Mouse (Mus musculus): Measurements from ENCODE around the gene Tspan32. TPM values are rescaled to one million over a fixed set of nuclear protein-coding genes. Genes with fewer than 3 reads are reported as not detected.

Tspan32 gene
- total RNA-seq, 2 experiments from 2014 or later: 47.7 to 69.6 TPM

DNA sequence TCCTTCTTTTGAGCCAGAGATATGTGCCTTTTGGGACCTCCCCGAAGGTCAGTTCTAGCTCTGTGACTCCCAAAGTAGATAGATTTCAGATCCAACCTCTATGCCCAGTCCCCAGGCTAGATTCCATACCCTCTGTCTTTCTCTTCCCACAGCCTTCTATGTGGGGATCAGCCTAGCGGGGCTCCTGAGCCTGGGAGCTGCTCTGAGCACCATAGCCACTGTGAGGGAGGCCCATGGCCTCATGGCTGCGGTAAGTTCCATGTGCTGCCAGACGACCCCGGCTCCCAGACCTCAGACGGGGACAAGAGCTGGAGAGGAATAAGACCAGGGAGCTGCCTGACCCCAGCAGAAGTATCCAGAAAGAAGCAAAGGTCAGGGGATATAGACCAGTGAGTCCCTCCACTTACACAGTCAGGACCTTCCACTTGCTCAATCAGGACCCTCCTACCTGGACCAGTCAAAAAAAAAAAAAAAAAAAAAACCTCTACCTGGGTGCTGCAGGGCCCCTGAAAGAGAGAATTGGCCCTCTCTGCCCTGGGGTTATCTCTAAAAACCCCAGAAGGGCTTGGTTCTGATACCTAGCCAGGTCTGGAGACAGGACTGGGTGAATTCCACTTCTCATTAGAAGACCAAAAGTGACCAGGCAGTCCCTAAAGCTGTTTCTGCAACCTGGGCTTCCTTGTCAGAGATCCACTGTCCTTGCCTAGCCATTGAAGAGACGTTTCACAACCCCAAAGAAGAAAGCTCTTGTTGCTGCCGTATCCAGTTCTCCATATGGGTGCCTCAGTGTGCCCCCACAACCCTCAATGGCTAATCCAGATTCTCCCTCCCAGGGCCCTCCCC lies 2.1 kb downstream of the Tspan32 start:
- ATAC-seq (replicated peaks; ENCODE audit: low FRiP score, poor library complexity, severe bottlenecking): no peak

DNA sequence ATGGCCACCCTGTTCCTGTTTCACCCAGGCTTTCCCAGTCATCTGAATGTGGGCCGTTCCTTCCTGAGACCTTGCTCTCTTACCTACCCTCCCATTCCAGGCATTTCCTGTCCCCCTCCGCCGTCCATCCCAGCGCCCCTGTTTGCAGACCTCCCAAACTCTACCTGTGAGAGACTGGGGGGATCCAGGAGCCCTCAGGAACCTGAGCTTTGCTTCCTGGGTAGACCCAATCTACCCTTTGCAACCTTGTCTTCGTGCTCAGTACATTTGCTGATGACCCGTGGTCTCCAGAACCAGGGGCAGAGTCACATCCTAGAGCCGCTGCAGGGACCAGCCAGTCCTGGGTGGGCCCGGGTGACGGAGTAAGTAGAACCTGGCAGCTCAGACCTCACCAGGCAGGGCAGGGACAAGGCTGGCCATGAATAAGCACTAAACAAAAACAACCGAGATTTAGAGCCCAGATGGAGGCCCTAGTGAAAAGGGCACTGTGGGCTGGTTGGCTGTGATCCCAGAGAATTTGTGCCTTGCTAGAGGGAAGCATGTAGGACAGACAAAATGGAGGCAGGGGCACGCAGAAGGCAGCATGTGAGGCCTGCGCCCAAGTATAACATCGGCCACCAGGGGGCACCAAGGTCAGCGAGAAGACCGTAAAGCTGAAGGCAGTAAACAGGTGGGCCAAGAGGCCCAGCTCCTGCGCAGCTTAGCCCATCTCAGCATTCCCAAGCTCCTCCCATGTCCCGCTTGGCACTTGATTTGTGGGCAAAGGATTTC lies 2.9 kb downstream of the Tspan32 start:
- ATAC-seq (replicated peaks; ENCODE audit: low FRiP score, poor library complexity, severe bottlenecking): peak; percentile 57

DNA sequence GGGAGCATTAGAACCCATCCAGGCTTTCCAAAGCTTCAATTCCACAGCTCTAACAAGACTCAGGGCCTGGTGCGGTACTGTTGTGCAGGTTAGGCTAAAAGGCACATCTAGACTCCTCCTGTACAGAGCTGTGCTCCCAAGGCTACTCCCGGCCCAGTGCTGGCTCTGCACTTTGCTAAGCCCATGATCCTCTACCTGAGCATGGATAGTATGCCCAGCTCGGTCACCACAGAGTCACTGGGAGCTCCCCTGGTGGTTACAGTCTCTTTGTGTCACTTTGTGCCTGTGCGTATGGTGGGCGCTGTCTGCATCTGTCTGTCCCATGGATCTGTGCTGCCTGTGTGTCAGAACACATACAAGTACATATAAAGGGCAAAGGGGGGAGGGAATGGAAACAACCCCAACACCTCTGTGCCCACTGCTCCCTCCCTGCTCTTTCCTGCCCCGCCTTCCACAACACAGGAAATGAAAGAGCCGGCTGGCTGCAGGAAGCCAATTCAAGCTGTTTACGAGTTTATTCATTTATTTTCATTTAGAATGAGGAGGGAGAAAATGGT lies 3.6 kb downstream of the Tspan32 start:
- ATAC-seq (replicated peaks; ENCODE audit: low FRiP score, poor library complexity, severe bottlenecking): 0 out of 2 replicates have a peak, but pooled peaks have one; percentile 0

DNA sequence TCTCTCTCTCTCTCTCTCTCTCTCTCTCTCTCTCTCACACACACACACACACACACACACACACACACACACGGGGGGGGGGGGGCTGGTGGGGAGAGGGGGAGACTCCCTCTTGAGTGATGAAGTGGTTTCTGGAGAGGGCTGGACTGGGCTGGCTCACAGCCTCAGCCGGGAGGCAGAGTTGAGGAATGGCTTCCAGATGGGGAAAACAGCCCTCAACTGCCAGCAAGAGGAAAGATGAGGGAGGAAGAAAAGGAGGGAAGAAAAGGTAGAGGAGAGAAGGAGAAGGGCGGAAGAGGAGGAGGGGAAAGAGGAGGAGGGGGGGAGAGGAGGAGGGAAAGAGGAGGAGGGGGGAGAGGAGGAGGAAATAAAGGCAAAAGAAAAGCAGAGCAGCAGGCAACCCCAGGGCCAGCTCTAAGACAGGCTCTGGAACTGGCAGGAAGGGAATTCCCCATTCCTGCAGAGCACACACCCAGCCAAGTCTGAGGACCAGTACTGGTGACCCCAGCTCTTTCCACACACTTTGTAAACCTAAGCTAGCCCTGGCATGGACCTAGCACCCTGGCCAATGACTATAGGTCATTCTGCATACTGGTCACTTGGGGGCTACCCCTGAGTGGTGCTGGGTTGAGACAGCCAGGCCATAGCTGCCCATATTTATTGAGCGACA lies 4.3 kb downstream of the Tspan32 start:
- no peak for ATAC-seq (replicated peaks; ENCODE audit: low FRiP score, poor library complexity, severe bottlenecking)

DNA sequence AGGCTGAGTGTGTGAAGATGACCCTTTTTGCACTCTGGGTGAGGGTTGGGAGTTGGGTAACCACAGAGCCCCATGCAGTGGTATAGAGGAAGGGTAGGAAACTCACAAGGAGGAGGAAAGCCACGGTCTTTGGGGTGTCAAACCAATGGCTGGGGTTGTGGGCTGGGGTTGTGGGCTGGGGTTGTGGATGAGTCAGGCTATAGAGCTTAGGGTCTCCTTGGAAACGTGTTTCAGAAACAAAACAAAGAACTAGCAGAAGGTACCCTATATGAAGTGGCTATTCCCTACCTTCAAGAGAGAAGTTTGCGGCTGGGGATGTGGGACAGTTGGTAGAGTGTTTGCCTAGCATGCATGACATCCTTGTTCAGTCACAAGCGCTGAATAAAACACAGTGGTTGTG lies 5.2 kb downstream of the Tspan32 start:
- ATAC-seq (replicated peaks; ENCODE audit: low FRiP score, poor library complexity, severe bottlenecking): no peak

DNA sequence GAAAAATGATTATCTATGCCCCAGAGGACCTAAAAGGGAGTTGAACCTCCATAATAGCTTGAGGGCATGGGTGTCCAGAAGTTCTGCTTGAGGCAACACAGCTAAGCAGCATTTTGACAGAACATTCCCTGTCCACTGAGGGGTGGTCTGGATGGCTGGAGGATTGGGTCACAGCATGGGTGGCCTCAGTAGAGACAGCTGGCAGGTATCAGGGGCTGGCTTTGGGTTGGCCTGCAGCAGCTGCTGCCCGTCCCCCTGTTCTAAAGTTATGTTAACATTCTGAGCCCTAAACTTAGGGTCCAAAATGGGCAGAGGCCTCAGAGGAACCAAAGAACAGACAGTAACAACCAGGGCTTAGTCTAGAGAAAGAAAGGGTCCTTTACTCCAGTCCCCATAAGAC lies 6.4 kb downstream of the Tspan32 start:
- no peak for ATAC-seq (replicated peaks; ENCODE audit: low FRiP score, poor library complexity, severe bottlenecking)

DNA sequence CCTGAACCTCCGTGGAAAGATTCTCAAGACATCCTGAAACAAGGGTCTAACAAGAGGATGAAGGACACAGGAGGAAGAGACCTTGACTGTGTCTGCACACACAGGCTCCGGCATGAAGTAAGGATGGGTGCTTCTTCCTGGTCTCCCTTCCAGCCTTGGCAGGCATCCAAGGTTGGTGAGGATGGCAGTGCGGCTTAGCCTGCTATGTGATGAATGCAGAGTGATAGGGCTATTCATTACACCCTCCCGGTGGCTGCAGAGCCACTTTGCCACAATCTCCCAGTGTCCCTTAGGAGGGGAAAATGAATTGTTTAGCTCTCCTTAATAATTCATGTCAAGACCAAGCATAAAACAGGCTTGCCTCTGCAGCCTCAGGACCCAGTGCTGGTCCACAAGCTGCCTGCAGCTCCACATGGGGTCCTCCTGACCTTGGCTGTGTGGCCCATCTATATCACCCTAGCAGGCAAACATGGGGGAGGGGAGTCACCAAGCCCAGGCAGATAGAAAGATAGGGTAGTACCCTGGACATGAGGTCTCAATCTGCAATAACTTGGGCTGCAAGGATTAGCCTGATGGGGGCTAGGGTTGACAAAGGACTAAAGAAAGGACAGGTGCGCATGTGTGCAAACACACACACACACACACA lies 7.5 kb downstream of the Tspan32 start:
- ATAC-seq (replicated peaks; ENCODE audit: low FRiP score, poor library complexity, severe bottlenecking): no peak

DNA sequence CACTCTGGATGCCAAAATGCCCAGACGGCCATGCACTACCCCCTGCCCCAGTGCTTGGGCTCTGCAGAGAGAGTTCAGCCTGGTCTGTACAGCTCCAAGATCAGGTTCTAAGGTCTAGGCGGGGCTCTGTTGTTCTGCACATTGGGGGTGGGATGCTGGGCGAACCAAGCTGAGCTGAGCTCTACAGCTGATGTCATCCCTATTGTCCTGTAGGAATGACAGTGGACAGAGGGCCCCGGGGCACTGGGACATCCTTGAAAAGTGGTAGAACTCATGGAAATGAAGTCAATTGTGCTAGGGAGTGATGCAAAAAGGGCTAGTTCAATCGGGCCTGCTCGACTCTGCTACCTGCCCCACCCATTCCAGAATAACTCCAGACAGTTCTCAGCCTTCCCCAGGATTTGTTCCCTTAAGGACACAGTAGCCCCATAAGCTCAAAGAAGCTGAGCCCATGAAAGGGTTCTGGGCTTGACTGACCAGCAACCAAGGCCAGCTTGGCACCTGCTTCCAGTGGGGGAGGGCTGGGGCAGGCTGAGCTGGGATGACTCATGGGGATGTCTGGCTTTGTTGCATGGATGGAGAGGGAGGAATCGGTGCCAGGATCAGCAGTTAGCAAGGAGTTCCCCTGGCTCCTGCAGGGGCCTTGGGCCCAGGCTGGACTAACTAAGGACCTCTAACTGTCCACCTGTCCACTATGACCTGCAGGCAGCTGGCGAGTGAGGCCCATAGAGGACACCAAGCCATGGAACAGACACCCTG lies 8.8 kb downstream of the Tspan32 start:
- ATAC-seq (replicated peaks; ENCODE audit: low FRiP score, poor library complexity, severe bottlenecking): no peak

DNA sequence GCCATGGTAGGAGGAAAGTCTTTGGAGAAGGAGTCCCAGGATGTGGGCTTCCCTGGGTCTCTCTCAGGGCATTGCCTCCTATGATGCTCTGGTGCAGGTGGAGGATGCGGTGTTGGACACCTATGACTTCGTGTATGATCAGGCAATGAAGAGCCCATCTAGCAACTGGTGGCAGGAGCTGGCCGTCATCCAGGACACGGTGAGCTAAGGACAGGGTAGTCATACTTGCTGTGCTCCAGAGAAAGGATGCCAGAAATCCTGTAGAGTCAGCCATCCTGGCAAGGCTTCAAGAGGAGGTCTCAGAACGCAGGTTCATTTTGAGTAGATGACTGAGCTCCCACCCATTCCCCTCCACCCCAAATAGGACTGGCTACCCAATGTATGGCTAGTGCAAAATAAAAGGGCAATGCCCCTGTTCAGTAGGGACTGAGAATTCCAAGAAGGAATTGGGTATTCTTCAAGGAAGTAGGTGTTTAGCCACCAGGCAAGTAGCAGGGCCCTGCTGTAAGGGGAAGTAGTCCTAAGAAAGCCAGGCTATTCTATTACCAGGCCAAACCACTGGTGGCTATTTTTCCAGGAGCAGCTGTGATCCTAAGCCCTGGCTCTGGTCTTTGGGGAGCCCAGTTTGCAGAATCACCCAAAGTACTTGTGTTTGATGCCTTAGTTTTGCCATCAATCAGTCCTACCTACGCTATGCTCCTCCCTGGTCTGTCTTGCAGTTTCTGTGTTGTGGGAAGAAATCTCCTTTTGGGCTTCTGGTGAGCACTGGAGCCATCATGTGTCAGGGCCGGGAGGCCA lies 10.2 kb downstream of the Tspan32 start:
- no peak for ATAC-seq (replicated peaks; ENCODE audit: low FRiP score, poor library complexity, severe bottlenecking)

DNA sequence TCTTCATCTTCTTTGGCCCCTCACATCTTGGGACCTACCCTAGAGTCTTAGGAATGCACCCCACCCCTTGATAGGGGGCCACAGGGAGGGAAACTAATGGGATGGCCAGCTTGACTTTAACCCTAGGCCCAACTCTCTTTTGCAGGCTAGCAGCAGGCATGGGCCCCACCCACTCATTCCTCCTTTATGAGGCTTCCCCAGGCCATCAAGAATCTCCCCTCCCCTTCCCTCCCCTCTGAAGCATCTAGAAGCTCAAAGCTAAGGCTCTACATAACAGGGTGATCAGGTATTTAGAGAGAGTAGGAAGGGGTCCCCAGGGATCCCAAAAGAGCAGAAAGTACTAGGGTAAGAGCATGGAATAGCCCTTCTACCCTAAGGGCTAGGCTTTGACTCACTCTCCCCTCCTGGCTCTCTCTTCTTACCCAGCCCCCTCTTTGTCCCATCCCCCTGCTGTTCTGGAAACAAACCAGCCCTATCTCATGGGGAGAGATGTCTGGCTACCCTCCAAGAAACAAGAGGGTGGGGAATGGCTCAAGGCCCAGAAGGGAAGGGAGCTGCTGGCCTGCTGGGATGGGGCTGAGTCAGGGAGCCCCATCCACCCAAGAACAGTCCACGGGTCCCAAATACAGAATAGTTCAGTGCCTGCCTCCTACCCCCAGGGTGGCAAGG lies 11.0 kb downstream of the Tspan32 start:
- 0 out of 2 replicates have a peak, but pooled peaks have one; percentile 32 for ATAC-seq (replicated peaks; ENCODE audit: low FRiP score, poor library complexity, severe bottlenecking)

DNA sequence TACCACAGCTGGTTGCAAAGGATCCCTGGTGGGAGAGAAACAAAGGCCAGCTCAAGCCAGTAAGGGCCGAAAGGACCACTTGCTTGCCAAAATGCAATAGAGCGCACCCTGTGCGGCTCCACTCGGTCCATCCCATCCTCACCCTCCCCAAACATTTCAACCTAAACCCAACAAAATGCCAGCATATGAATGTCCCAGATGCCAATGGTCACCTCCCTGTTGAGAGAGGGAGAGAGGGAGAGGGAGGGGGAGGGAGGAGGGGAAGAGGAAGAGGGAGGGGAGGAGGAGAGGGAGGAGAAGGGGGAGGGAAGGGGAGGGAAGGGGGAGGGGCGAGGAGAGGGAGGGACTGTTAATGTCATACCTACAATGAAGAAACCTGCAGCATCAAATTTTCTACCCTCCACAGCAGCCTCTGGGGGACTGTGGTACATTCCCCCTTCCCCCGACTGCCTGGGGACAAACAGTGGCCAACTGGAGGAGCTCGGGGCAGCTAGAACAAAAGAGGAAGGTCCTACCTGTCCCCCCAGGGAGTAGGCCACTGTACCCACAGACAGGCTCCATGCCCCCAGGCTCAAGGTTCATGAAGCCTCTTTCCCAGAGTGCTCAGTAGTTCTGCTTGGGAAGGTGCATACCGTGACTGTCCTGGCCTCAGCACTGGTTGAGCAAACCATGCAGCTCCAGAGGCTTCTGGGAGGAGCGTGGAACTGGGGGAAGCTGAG lies 11.7 kb downstream of the Tspan32 start:
- no peak for ATAC-seq (replicated peaks; ENCODE audit: low FRiP score, poor library complexity, severe bottlenecking)

DNA sequence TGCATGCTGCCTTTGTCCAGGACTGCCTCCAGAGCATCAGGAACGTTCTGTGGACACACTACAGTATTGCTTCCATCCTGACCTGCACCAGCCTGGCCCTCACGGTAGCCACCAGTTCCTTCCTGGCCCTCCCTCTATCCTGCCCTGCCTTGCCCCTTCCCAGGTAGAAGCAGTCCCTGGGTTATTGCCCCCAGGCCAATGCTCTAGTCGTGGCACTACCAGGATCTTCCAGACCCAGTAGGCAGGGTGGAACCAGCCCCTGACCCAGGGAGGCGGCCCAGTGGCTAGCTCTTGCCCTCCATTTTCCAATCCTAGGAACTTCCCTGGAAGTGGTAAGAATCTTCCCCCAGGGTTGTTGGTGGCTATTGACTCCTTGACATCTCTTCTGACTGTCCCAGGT lies 12.3 kb downstream of the Tspan32 start:
- no peak for ATAC-seq (replicated peaks; ENCODE audit: low FRiP score, poor library complexity, severe bottlenecking)

DNA sequence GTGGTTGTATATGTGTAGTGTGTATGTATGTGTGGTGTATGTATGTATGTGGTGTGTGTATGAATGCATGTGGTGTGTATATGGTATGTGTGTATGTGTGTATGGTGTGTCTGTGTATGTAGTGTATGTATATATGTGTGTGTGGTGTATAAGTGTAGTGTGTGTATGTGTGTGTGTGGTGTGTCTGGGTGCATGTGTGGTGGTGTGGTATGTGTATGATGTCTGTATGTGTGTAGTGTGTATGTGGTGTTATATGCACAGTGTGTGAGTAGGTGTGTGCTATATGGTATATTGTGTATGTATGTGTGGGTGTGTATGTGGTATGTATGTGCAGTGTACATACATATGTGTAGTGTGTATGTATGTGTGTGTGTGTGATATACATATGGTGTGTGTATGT lies 15.2 kb downstream of the Tspan32 start:
- no peak for ATAC-seq (replicated peaks; ENCODE audit: low FRiP score, poor library complexity, severe bottlenecking)

DNA sequence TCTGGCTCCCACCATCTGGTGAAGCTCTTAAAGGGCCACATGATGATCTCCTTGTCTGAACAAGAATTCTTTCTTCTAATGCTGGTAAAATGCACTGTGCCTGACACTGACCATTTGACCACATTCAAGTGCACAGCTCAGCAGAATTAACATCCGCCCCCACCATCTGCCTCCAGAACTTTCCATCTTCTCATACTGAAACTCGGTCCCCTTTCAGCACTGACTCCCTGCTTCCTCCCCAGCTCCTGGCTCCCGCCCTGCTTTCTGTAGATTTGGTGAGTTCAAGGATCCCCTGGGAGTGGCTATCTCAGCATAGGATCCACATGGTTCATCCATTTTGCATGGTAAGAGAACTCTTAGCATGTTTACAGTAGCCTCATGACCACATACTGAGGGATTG lies 15.9 kb downstream of the Tspan32 start:
- no peak for ATAC-seq (replicated peaks; ENCODE audit: low FRiP score, poor library complexity, severe bottlenecking)

DNA sequence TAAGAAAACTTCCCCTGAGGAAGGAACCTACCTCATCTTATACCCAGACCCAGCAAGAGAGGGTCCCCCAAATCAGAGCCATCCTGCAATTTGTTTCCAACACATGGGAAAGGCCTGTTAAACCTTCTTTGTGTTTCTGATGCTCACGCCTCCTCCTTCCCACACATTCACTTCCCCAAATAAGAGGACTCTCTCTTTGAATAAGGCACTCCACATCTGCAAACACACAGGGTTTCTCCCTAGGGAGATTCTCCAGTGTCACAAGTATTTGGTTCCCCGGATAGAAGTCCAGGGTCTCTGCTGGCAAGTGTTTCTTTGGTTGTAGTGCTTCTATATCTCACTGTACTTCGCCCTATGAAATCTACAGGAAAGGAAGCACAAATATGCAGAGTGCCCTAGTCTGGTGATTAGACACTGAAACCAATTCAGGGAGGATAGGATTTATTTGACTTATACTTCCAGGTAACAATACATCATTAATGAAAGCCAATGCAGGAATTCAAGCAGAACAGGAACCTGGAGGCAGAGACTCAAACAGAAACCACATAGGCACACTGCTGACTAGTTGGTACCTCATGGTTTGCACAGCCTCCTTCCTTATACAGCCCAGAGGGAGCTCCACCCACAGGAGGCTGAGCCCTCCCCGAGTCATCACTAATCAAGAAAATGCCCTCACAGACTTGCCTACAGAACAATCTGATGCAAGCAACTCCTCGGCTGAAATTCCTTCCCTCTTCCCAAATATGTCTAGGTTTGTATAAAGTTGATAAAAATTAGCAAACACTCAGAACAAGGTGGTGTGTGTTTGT lies 16.7 kb downstream of the Tspan32 start:
- no peak for ATAC-seq (replicated peaks; ENCODE audit: low FRiP score, poor library complexity, severe bottlenecking)

DNA sequence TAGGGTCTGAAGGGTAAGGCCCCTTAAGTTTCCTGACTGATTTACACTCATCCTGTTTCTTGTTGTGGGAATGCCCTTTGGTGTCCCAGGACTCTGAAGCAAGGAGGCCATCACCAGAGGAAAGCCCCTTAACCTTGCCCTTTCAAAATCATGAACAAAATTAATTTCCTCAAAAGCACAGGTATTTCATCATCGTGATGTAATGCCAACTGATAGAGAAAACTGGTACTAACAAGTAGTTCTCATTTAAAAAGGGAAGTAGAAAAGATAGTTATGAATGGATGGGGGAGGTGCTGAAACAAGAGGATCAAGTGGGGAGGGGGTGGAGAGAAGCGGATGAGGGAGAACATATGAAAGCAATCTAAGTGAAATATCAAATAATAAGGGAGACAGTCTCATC lies 18.7 kb downstream of the Tspan32 start:
- no peak for ATAC-seq (replicated peaks; ENCODE audit: low FRiP score, poor library complexity, severe bottlenecking)

Measured in erythroid progenitor cell, adult 5-6 weeks (primary cell).